Mouse (Mus musculus) frontal cortex, adult (tissue): Measurements from ENCODE around the gene Htra1.

Source experiments
- ATAC-seq: cut with Nextera tagmentation; 2 replicates; pipeline ENCODE4 v1.9.2; 2017; ENCODE audit warnings: mild to moderate bottlenecking, moderate library complexity, mixed read lengths; ENCODE audit not compliant: low TSS enrichment

Gene Htra1

GRCm38 (mm10) chr7:130966451-130966850 lies 30.5 kb downstream of the Htra1 start:
- no peak for ATAC-seq

- no peak for ATAC-seq
These were observed 31.0 kb downstream of the Htra1 start for GRCm38 (mm10) chr7:130966876-130967275.

- no peak for ATAC-seq
These were observed 32.0 kb downstream of the Htra1 start for GRCm38 (mm10) chr7:130967901-130968300.

GRCm38 (mm10) chr7:130968537-130968936 lies 32.6 kb downstream of the Htra1 start:
- peak; percentile 64 for ATAC-seq

GRCm38 (mm10) chr7:130969076-130969475 lies 33.2 kb downstream of the Htra1 start:
- ATAC-seq: no peak

- ATAC-seq: no peak
These were observed 33.6 kb downstream of the Htra1 start for GRCm38 (mm10) chr7:130969507-130969906.

GRCm38 (mm10) chr7:130972767-130973166 lies 36.9 kb downstream of the Htra1 start:
- ATAC-seq: no peak

GRCm38 (mm10) chr7:130976305-130976935 lies 40.5 kb downstream of the Htra1 start:
- ATAC-seq: no peak

GRCm38 (mm10) chr7:130977794-130978521 lies 42.0 kb downstream of the Htra1 start:
- 0 out of 2 replicates have a peak, but pooled peaks have one; percentile 35 for ATAC-seq

- ATAC-seq: no peak
These were observed 42.6 kb downstream of the Htra1 start for GRCm38 (mm10) chr7:130978545-130978944.

GRCm38 (mm10) chr7:130980130-130980529 lies 44.2 kb downstream of the Htra1 start:
- ATAC-seq: no peak

GRCm38 (mm10) chr7:130982371-130982770 lies 46.5 kb downstream of the Htra1 start:
- ATAC-seq: no peak

GRCm38 (mm10) chr7:130982881-130983280 lies 47.0 kb downstream of the Htra1 start:
- ATAC-seq: no peak

- no peak for ATAC-seq
These were observed 48.4 kb downstream of the Htra1 start for GRCm38 (mm10) chr7:130984294-130984693.

GRCm38 (mm10) chr7:130985193-130985592 lies 49.3 kb downstream of the Htra1 start:
- no peak for ATAC-seq

GRCm38 (mm10) chr7:130985716-130986115 lies 49.8 kb downstream of the Htra1 start:
- ATAC-seq: no peak

GRCm38 (mm10) chr7:130988146-130988545 lies 52.2 kb downstream of the Htra1 start:
- no peak for ATAC-seq

- no peak for ATAC-seq
These were observed 53.5 kb downstream of the Htra1 start for GRCm38 (mm10) chr7:130989371-130989770.

GRCm38 (mm10) chr7:130991174-130991789 lies 55.4 kb downstream of the Htra1 start:
- ATAC-seq: no peak

- ATAC-seq: 0 out of 2 replicates have a peak, but pooled peaks have one; percentile 41
These were observed 58.0 kb downstream of the Htra1 start for GRCm38 (mm10) chr7:130993907-130994306.

- no peak for ATAC-seq
These were observed 66.2 kb downstream of the Htra1 start for GRCm38 (mm10) chr7:131001976-131002726.

- ATAC-seq: no peak
These were observed 68.2 kb downstream of the Htra1 start for GRCm38 (mm10) chr7:131004071-131004470.
